Mouse (Mus musculus) embryonic facial prominence, embryonic 15.5 days (tissue): ENCODE measurements around the gene Sdhaf2. TPM values are rescaled to one million over a fixed set of nuclear protein-coding genes. Genes with fewer than 3 reads are reported as not detected.
"Not testable (repeated sequence)": the region's sequence is repeated elsewhere in the genome, so short reads cannot be mapped to it uniquely, and the experiment has no call there.

Experiments used
- ATAC-seq: fragments of 200-750 bp; cut with Nextera tagmentation; 2 replicates; pipeline ENCODE4 v1.8.0; 2017; ENCODE audit warnings: low read depth, moderate TSS enrichment; ENCODE audit not compliant: insufficient number of reproducible peaks, low FRiP score, low TSS enrichment
- H3K27ac ChIP-seq: fragments of 300-500 bp; sonication (generic); replicated peaks from 2 replicates; pipeline ENCODE4 v1.5.1; 2015; ENCODE audit warnings: mild to moderate bottlenecking, inconsistent platforms
- H3K27me3 ChIP-seq: fragments of 300-500 bp; sonication (generic); 2 replicates; pipeline ENCODE4 v1.6.1; 2015; ENCODE audit warnings: inconsistent platforms
- H3K36me3 ChIP-seq: fragments of 300-500 bp; sonication (generic); 2 replicates; pipeline ENCODE4 v1.6.1; 2015; ENCODE audit warnings: mild to moderate bottlenecking, inconsistent platforms
- H3K4me1 ChIP-seq: fragments of 300-500 bp; sonication (generic); 2 replicates; pipeline ENCODE4 v1.6.1; 2015; ENCODE audit warnings: inconsistent platforms
- H3K4me2 ChIP-seq: fragments of 300-500 bp; sonication (generic); replicated peaks from 2 replicates; pipeline ENCODE4 v1.6.1; 2015; ENCODE audit warnings: mild to moderate bottlenecking, inconsistent platforms
- H3K4me3 ChIP-seq: fragments of 300-500 bp; sonication (generic); replicated peaks from 2 replicates; pipeline ENCODE4 v1.5.1; 2015; ENCODE audit warnings: mild to moderate bottlenecking, inconsistent platforms
- H3K9ac ChIP-seq: fragments of 300-500 bp; sonication (generic); 2 replicates; pipeline ENCODE4 v1.6.1; 2015; ENCODE audit warnings: inconsistent platforms
- H3K9me3 ChIP-seq: fragments of 300-500 bp; sonication (generic); replicated peaks from 2 replicates; pipeline ENCODE4 v1.6.1; 2016; ENCODE audit warnings: inconsistent platforms
- WGBS: fragments of 180-500 bp; shearing (Covaris S2); methylation state at CpG from one replicate; pipeline ENCODE4 v1.1.7; 2015; 5-methylcytosine and 5-hydroxymethylcytosine counted together
- polyA plus RNA-seq: library from polyadenylated mRNA; unstranded; fragments of >200 nt; fragmentation: Nextera tagmentation; extraction: Ambion mirVana; gene quantifications from 2 replicates; pipeline ENCODE4 v1.2.1, GENCODE M21; 2015

The Sdhaf2 gene
- 53.6 and 58.6 TPM in 2 replicates for polyA plus RNA-seq

- Histone ChIP-seq H3K27me3 (no peaks in the 10 kb centered on the region), H3K9me3 (no peaks in the 10 kb centered on the region), H3K36me3 (peaks cover 20% of the 10 kb centered on the region), H3K4me1 (peaks cover 25% of the 10 kb centered on the region), H3K4me3 (peak within 1 kb of the TSS; percentile 78), H3K9ac (peak within 1 kb of the TSS; percentile 86), H3K27ac (peak within 1 kb of the TSS; percentile 98), H3K4me2 (peak within 1 kb of the TSS; percentile 63)
- under 1% methylated on average over 11 of the region's 11 CpGs for WGBS
- no peak for ATAC-seq
Measured at GRCm38 (mm10) chr19:10525910-10526309, at the start of gene Sdhaf2. Sdhaf2 (minus strand) TSS chr19:10526142.

GRCm38 (mm10) chr19:10569627-10570026 is 43.7 kb upstream of the Sdhaf2 start:
- Histone ChIP-seq H3K36me3 (peaks cover 43% of the 10 kb centered on the region), H3K27me3 (no peaks in the 10 kb centered on the region), H3K4me1 (no peaks in the 10 kb centered on the region), H3K4me3 (no peak overlapping the region), H3K9me3 (no peaks in the 10 kb centered on the region), H3K9ac (no peak overlapping the region), H3K27ac (no peak overlapping the region), H3K4me2 (no peak overlapping the region)
- 90% methylated on average over 6 of the region's 6 CpGs for WGBS
- ATAC-seq, result no peak

- Histone ChIP-seq H3K4me1 (no peaks in the 10 kb centered on the region), H3K4me3 (no peak overlapping the region), H3K9ac (no peak overlapping the region), H3K36me3 (peaks cover 3% of the 10 kb centered on the region; the same call in 1 of the 2 replicates), H3K27ac (no peak overlapping the region), H3K27me3 (no peaks in the 10 kb centered on the region), H3K4me2 (no peak overlapping the region), H3K9me3 (no peaks in the 10 kb centered on the region)
- ATAC-seq, result no peak
- WGBS, result 80% methylated on average over 4 of the region's 4 CpGs
Measured at GRCm38 (mm10) chr19:10565217-10565616, 39.3 kb upstream of the Sdhaf2 start.

- Histone ChIP-seq H3K4me3 (no peak overlapping the region), H3K4me1 (no peaks in the 10 kb centered on the region), H3K9me3 (no peaks in the 10 kb centered on the region), H3K36me3 (no peaks in the 10 kb centered on the region), H3K9ac (no peak overlapping the region), H3K4me2 (no peak overlapping the region), H3K27me3 (no peaks in the 10 kb centered on the region), H3K27ac (no peak overlapping the region)
- no peak for ATAC-seq
- WGBS, result 82% methylated on average over 6 of the region's 6 CpGs
Measured at GRCm38 (mm10) chr19:10564278-10564677, 38.3 kb upstream of the Sdhaf2 start.

- Histone ChIP-seq H3K4me3 (no peak overlapping the region), H3K9ac (no peak overlapping the region), H3K4me1 (no peaks in the 10 kb centered on the region), H3K36me3 (no peaks in the 10 kb centered on the region), H3K9me3 (no peaks in the 10 kb centered on the region), H3K27ac (no peak overlapping the region), H3K4me2 (no peak overlapping the region), H3K27me3 (no peaks in the 10 kb centered on the region)
- ATAC-seq, result no peak
- 37% methylated on average over 5 of the region's 5 CpGs for WGBS
Measured at GRCm38 (mm10) chr19:10562351-10562750, 36.4 kb upstream of the Sdhaf2 start.

GRCm38 (mm10) chr19:10561558-10562314 is 35.8 kb upstream of the Sdhaf2 start:
- H3K27ac ChIP-seq, result no peak overlapping the region
- H3K9me3 ChIP-seq, result no peaks in the 10 kb centered on the region
- no peaks in the 10 kb centered on the region for H3K27me3 ChIP-seq
- no peak overlapping the region for H3K4me3 ChIP-seq
- no peak overlapping the region for H3K4me2 ChIP-seq
- no peaks in the 10 kb centered on the region for H3K36me3 ChIP-seq
- 45% methylated on average over 6 of the region's 6 CpGs for WGBS
- H3K4me1 ChIP-seq, result no peaks in the 10 kb centered on the region
- no peak for ATAC-seq
- no peak overlapping the region for H3K9ac ChIP-seq

GRCm38 (mm10) chr19:10560108-10560507 is 34.2 kb upstream of the Sdhaf2 start:
- 42% methylated on average over 5 of the region's 5 CpGs for WGBS
- no peak overlapping the region for H3K27ac ChIP-seq
- peaks cover 9% of the 10 kb centered on the region for H3K4me1 ChIP-seq
- no peak for ATAC-seq
- no peak overlapping the region for H3K4me3 ChIP-seq
- H3K9me3 ChIP-seq, result no peaks in the 10 kb centered on the region
- H3K27me3 ChIP-seq, result no peaks in the 10 kb centered on the region
- H3K36me3 ChIP-seq, result no peaks in the 10 kb centered on the region
- H3K4me2 ChIP-seq, result no peak overlapping the region
- H3K9ac ChIP-seq, result no peak overlapping the region

GRCm38 (mm10) chr19:10557837-10558375 is 32.0 kb upstream of the Sdhaf2 start:
- WGBS, result 72% methylated on average over 4 of the region's 4 CpGs
- peaks cover 17% of the 10 kb centered on the region for H3K4me1 ChIP-seq
- ATAC-seq, H3K4me3 ChIP-seq, H3K27me3 ChIP-seq, H3K27ac ChIP-seq, H3K9ac ChIP-seq, H3K36me3 ChIP-seq, H3K4me2 ChIP-seq, H3K9me3 ChIP-seq: not testable (repeated sequence)

GRCm38 (mm10) chr19:10557430-10557829 is 31.5 kb upstream of the Sdhaf2 start:
- no peak overlapping the region for H3K4me3 ChIP-seq
- H3K27me3 ChIP-seq, result no peaks in the 10 kb centered on the region
- no peaks in the 10 kb centered on the region for H3K36me3 ChIP-seq
- H3K27ac ChIP-seq, result no peak overlapping the region
- no peak overlapping the region for H3K4me2 ChIP-seq
- no peak overlapping the region for H3K9ac ChIP-seq
- peaks cover 17% of the 10 kb centered on the region for H3K4me1 ChIP-seq
- 68% methylated on average over 2 of the region's 2 CpGs for WGBS
- no peaks in the 10 kb centered on the region for H3K9me3 ChIP-seq
- ATAC-seq, result no peak

GRCm38 (mm10) chr19:10557001-10557400 is 31.1 kb upstream of the Sdhaf2 start:
- Histone ChIP-seq H3K27me3 (no peaks in the 10 kb centered on the region), H3K27ac (no peak overlapping the region), H3K9ac (no peak overlapping the region), H3K4me2 (no peak overlapping the region), H3K36me3 (no peaks in the 10 kb centered on the region), H3K4me3 (no peak overlapping the region), H3K4me1 (peaks cover 17% of the 10 kb centered on the region), H3K9me3 (no peaks in the 10 kb centered on the region)
- whole genome bisulfite sequencing, result 64% methylated on average over 2 of the region's 2 CpGs
- no peak for ATAC-seq

- H3K9me3 ChIP-seq, result no peaks in the 10 kb centered on the region
- H3K27ac ChIP-seq, result peak within 1 kb of the TSS; percentile 74
- H3K4me3 ChIP-seq, result peak within 1 kb of the TSS; percentile 69
- ATAC-seq, result peak; percentile 97
- H3K9ac ChIP-seq, result peak within 1 kb of the TSS; percentile 59
- no peaks in the 10 kb centered on the region for H3K27me3 ChIP-seq
- peaks cover 17% of the 10 kb centered on the region for H3K4me1 ChIP-seq
- peak within 1 kb of the TSS; percentile 69 for H3K4me2 ChIP-seq
- H3K36me3 ChIP-seq, result peaks cover 8% of the 10 kb centered on the region
- under 1% methylated on average over 43 of the region's 43 CpGs for WGBS
Measured at GRCm38 (mm10) chr19:10555624-10556510, 29.9 kb upstream of the Sdhaf2 start, which contains the start of gene Tmem216. Tmem216 (minus strand) TSS chr19:10556238.
